Mouse (Mus musculus) fat pad, adult 2 months (tissue): ENCODE results near the gene Olfr473.
"Not testable (repeated sequence)": the region's sequence is repeated elsewhere in the genome, so short reads cannot be mapped to it uniquely, and the experiment has no call there.

Experiments used
- DNase-seq: peaks from one replicate; pipeline ENCODE4 v3.0.0-alpha.2; 2011; ENCODE audit warnings: low read depth, low spot score; ENCODE audit errors: extremely low read depth

Olfr473 gene

GRCm38 (mm10) chr7:107930146-107930545 lies at the start of gene Olfr473:
Gene Olfr473, plus strand, starts transcription at chr7:107930446.
- DNase-seq = no peak

- no peak for DNase-seq
Measured at GRCm38 (mm10) chr7:107897602-107898001, 32.6 kb upstream of the Olfr473 start, which contains the start of gene Olfr472. Gene Olfr472, plus strand, starts transcription at chr7:107897902.

- DNase-seq = not testable (repeated sequence)
Measured at GRCm38 (mm10) chr7:107952539-107952938, 22.3 kb downstream of the Olfr473 start.

- DNase-seq = no peak
Measured at GRCm38 (mm10) chr7:107954343-107954742, 24.1 kb downstream of the Olfr473 start, which contains the start of gene Olfr474. Gene Olfr474, plus strand, starts transcription at chr7:107954643.

GRCm38 (mm10) chr7:107964503-107964902 lies 34.3 kb downstream of the Olfr473 start, which contains the start of gene Olfr476:
Gene Olfr476, plus strand, starts transcription at chr7:107964803.
- no peak for DNase-seq
